Mouse (Mus musculus) lung, postnatal 0 days (tissue): ENCODE results near the gene Mtf1. TPM values are rescaled to one million over a fixed set of nuclear protein-coding genes. Genes with fewer than 3 reads are reported as not detected.
A peak's percentile ranks its signal among the peaks of the same experiment; 100 is the strongest.

Experiments
- ATAC-seq: fragments of 200-750 bp; cut with Nextera tagmentation; 2 replicates; pipeline ENCODE4 v1.8.0; 2017; ENCODE audit warnings: moderate library complexity
- DNase-seq: peaks from one replicate; pipeline ENCODE4 v3.0.0-alpha.2; 2016; ENCODE audit warnings: low spot score
- H3K27ac ChIP-seq: fragments of 300-500 bp; sonication (generic); 2 replicates; pipeline ENCODE4 v1.5.1; 2014; ENCODE audit warnings: antibody characterized with exemption, mild to moderate bottlenecking, low read length, mixed read lengths
- H3K27me3 ChIP-seq: fragments of 300-500 bp; sonication (generic); replicated peaks from 2 replicates; pipeline ENCODE4 v1.6.1; 2014; ENCODE audit warnings: low read length, mixed read lengths; ENCODE audit not compliant: insufficient read depth
- H3K36me3 ChIP-seq: fragments of 300-500 bp; sonication (generic); 2 replicates; pipeline ENCODE4 v1.6.1; 2014; ENCODE audit warnings: low read length, mixed read lengths; ENCODE audit not compliant: insufficient read depth
- H3K4me1 ChIP-seq: fragments of 300-500 bp; sonication (generic); 2 replicates; pipeline ENCODE4 v1.6.1; 2014; ENCODE audit warnings: antibody characterized with exemption, low read depth, low read length, mixed read lengths; ENCODE audit not compliant: insufficient read depth
- H3K4me2 ChIP-seq: fragments of 300-500 bp; sonication (generic); replicated peaks from 2 replicates; pipeline ENCODE4 v1.6.1; 2014; ENCODE audit warnings: low read depth, mild to moderate bottlenecking, low read length, moderate library complexity, mixed read lengths
- H3K4me3 ChIP-seq: fragments of 300-500 bp; sonication (generic); 2 replicates; pipeline ENCODE4 v1.5.1; 2014; ENCODE audit warnings: low read depth, low read length
- H3K9ac ChIP-seq: fragments of 300-500 bp; sonication (generic); replicated peaks from 2 replicates; pipeline ENCODE4 v1.6.1; 2014; ENCODE audit warnings: low read depth, mild to moderate bottlenecking
- H3K9me3 ChIP-seq: fragments of 300-500 bp; sonication (generic); 2 replicates; pipeline ENCODE4 v1.6.1; 2016; ENCODE audit warnings: low read length, mixed read lengths
- CTCF ChIP-seq: IDR thresholded peaks from 2 replicates; pipeline ENCODE4 v1.5.1; 2016; ENCODE audit warnings: antibody characterized with exemption, mild to moderate bottlenecking
- EP300 ChIP-seq: IDR thresholded peaks from 2 replicates; pipeline ENCODE4 v1.6.1; 2016; ENCODE audit warnings: antibody characterized with exemption, mild to moderate bottlenecking, control low read depth
- WGBS: fragments of 180-500 bp; shearing (Covaris S2); extraction: QIAGEN DNeasy Blood & Tissue Kit; methylation state at CpG from one replicate; pipeline ENCODE4 v1.1.7; 2014; 5-methylcytosine and 5-hydroxymethylcytosine counted together
- polyA plus RNA-seq: library from polyadenylated mRNA; unstranded; fragments of >200 nt; fragmentation: Nextera tagmentation; extraction: Ambion mirVana; gene quantifications from 2 replicates; pipeline ENCODE4 v1.2.1, GENCODE M21; 2015

Mtf1 gene
- polyA plus RNA-seq, 1 experiment from 2014 or later = 10.8 TPM

DNA sequence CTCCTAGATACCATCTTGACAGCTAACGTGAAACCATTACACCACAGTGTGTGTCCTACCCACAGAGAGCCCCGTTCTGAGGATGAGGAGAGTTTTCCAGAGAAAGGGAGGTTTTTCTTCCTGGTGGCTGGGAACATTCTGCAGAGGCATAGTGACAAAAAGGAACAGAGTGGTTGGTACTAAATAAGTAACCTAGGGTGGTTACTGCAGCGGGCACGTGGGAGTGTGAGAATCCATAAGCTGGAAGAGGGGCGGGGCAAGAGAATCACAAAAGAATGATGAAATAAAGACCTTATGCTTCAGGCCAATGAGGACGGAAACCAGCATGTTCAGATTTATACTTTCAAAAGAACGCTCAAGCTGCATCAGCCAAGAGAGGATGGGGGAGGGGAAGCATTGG lies 86.8 kb downstream of the Mtf1 start:
- whole genome bisulfite sequencing = 67% methylated on average over 7 of the region's 7 CpGs
- TF ChIP-seq CTCF (no peak), EP300 (no peak)
- H3K4me1 ChIP-seq = no peaks in the 10 kb centered on the region
- no peak for ATAC-seq
- H3K27me3 ChIP-seq = 0 out of 2 replicates have a peak, but pooled peaks cover under 1% of the 10 kb centered on the region
- no peak for DNase-seq
- no peak overlapping the region for H3K27ac ChIP-seq
- H3K4me3 ChIP-seq = no peak overlapping the region
- H3K9ac ChIP-seq = no peak overlapping the region
- H3K9me3 ChIP-seq = no peaks in the 10 kb centered on the region
- no peaks in the 10 kb centered on the region for H3K36me3 ChIP-seq
- no peak overlapping the region for H3K4me2 ChIP-seq

DNA sequence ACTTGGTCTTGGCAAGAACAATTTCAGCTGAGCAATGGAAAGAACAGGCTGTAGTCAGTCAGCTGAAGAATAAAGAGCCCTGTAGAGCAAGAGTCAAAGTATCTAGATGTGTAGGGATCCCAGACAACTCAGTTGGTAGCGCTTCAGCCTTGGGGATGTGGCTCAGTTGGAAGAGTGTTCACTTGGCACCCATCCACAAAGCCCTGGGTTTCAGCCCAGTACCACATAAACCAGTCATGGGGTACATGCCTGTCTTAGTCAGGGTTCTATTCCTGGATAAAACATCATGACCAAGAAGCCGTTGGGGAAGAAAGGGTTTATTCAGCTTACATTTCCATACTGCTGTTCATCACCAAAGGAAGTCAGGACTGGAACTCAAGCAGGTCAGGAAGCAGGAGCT lies 88.0 kb downstream of the Mtf1 start:
- Histone ChIP-seq H3K27ac (no peak overlapping the region), H3K4me2 (no peak overlapping the region), H3K36me3 (no peaks in the 10 kb centered on the region), H3K9ac (no peak overlapping the region), H3K4me1 (no peaks in the 10 kb centered on the region), H3K4me3 (no peak overlapping the region), H3K27me3 (peaks cover 12% of the 10 kb centered on the region), H3K9me3 (no peaks in the 10 kb centered on the region)
- no peak for DNase-seq
- ATAC-seq = no peak
- 83% methylated on average over 2 of the region's 2 CpGs for WGBS
- TF ChIP-seq EP300 (no peak), CTCF (no peak)

DNA sequence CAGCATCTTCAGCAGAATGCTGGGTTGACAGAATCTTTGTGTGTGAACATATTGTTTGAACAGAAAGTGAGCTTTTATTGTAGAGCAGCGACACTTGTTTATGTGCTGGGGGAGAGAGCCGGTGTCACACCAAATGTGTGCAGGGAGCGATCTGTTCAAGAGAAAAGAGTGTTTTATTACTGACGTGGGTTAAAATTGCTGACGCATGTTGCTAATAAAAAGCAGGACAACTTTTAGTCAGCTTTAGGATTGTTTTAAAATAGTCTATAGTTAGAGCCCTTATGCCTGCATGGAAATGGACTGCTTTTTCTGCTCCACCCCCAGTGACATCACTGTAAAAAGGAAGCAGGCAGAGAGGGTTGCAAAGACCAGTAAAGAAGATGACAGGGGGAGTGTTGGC lies 88.9 kb downstream of the Mtf1 start:
- H3K4me2 ChIP-seq = no peak overlapping the region
- no peak overlapping the region for H3K4me3 ChIP-seq
- H3K27ac ChIP-seq = no peak overlapping the region
- WGBS = 73% methylated on average over 5 of the region's 5 CpGs
- TF ChIP-seq EP300 = no peak
- no peak for TF ChIP-seq CTCF
- H3K27me3 ChIP-seq = peaks cover 18% of the 10 kb centered on the region
- H3K36me3 ChIP-seq = no peaks in the 10 kb centered on the region
- DNase-seq (no peak), ATAC-seq (no peak)
- no peaks in the 10 kb centered on the region for H3K4me1 ChIP-seq
- no peak overlapping the region for H3K9ac ChIP-seq
- no peaks in the 10 kb centered on the region for H3K9me3 ChIP-seq

DNA sequence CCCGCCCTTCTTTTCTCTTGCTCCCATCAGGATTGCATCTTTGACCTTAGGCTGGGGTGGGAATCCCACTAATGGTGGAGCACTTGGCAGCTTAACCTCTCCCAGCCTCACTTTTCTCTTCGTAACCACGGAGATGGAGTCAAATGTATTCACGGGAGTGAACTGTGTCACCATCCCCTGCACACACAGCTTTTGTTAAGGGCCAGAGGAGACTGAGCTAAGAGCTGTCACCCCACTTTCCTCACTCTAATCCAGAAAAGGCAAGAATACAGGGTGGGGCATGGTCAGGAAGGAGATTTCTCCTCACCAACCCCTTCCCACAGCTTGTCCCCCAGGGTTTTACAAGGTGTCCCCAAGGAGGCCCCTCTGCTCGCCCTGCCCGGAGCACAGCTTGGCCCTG lies 91.9 kb downstream of the Mtf1 start:
- WGBS = 23% methylated on average over 6 of the region's 6 CpGs
- H3K27me3 ChIP-seq = peaks cover 22% of the 10 kb centered on the region
- DNase-seq = no peak
- TF ChIP-seq EP300 = no peak
- TF ChIP-seq CTCF = no peak
- no peak overlapping the region for H3K9ac ChIP-seq
- no peaks in the 10 kb centered on the region for H3K36me3 ChIP-seq
- no peaks in the 10 kb centered on the region for H3K9me3 ChIP-seq
- no peak overlapping the region for H3K4me3 ChIP-seq
- no peaks in the 10 kb centered on the region for H3K4me1 ChIP-seq
- H3K4me2 ChIP-seq = no peak overlapping the region
- H3K27ac ChIP-seq = no peak overlapping the region
- ATAC-seq = no peak

DNA sequence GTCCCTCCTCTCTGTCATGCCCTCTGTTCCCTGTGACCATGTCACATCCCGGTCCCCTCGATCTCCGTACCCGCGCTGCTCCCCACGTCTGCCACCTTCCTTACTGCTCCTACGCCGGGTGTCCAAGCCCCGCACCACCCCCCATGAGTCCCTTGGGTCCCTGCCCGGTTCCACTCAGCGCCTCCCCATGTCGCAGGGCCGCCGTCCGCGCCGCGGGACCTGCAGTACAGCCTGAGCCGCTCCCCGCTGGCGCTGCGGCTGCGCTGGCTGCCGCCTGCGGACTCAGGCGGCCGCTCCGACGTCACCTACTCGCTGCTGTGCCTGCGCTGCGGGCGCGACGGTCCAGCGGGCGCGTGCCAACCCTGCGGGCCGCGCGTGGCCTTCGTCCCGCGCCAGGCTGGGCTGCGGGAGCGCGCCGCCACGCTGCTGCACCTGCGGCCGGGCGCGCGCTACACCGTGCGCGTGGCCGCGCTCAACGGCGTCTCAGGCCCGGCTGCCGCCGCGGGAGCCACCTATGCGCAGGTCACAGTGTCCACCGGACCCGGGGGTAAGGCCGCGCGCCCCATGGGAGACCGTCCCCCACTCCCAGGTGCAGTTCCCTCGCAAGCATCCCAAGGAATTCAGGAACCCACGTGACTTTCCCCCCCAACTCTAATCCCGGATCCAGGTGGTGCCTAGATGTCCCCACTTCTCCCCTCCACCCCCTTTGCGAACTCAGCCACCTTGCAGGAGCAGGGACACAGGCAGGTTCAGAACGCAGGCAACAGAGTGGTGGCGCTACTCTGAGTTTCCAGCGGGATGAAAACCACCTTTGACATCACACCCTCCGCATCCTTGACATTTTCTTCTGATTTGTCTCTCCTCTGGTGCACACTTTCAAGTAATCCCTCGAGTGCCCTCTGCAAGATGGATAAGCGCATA lies 92.9 kb downstream of the Mtf1 start:
- ATAC-seq (no peak), DNase-seq (no peak)
- Histone ChIP-seq H3K9ac (no peak overlapping the region), H3K4me3 (peak overlapping the region; percentile 12; the same call in 1 of the 2 replicates), H3K4me2 (peak overlapping the region; percentile 44), H3K27ac (no peak overlapping the region), H3K4me1 (no peaks in the 10 kb centered on the region), H3K9me3 (no peaks in the 10 kb centered on the region), H3K27me3 (peaks cover 26% of the 10 kb centered on the region), H3K36me3 (no peaks in the 10 kb centered on the region)
- TF ChIP-seq EP300 (no peak), CTCF (no peak)
- WGBS = 3% methylated on average over 68 of the region's 83 CpGs

DNA sequence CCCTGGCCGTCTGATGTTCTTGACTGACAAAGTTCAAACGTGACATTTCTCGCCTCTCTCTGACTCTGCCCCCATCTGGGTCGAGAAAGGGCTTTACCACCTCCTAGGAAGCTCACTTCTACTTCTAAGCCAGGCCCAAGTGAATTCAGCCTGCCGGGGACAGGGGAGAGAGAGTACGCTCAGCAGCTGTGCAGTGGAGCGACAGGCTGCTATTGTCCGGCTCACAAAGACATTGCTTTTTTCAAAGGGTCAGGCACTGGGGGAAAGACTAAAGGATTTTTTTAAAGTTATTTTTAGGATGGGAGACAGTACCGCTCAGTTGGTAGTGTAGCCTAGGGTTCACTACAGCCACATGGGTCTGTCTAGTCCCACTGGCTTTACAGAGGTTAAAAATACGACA lies 96.5 kb downstream of the Mtf1 start:
- no peaks in the 10 kb centered on the region for H3K36me3 ChIP-seq
- ATAC-seq = no peak
- H3K9me3 ChIP-seq = no peaks in the 10 kb centered on the region
- no peak overlapping the region for H3K4me2 ChIP-seq
- no peaks in the 10 kb centered on the region for H3K4me1 ChIP-seq
- 63% methylated on average over 10 of the region's 10 CpGs for WGBS
- no peak for DNase-seq
- no peak overlapping the region for H3K27ac ChIP-seq
- H3K4me3 ChIP-seq = no peak overlapping the region
- H3K27me3 ChIP-seq = peaks cover 27% of the 10 kb centered on the region
- no peak for TF ChIP-seq CTCF
- no peak for TF ChIP-seq EP300
- no peak overlapping the region for H3K9ac ChIP-seq

Other genes starting within 250 kb of the Mtf1 start
- not detected in 2 replicates for gene 3100002H09Rik, start 191.3 kb upstream of the Mtf1 start, polyA plus RNA-seq
- 0.10 and 0.14 TPM in 2 replicates for gene Pou3f1, start 145.3 kb upstream of the Mtf1 start, polyA plus RNA-seq
- gene Utp11, start 108.5 kb upstream of the Mtf1 start, polyA plus RNA-seq = 37.4 and 48.8 TPM in 2 replicates
- gene Fhl3, start 101.4 kb upstream of the Mtf1 start, polyA plus RNA-seq = 5.2 and 5.8 TPM in 2 replicates
- 49.1 and 57.1 TPM in 2 replicates for gene Sf3a3, start 87.3 kb upstream of the Mtf1 start, polyA plus RNA-seq
- gene Inpp5b, start 60.3 kb upstream of the Mtf1 start, polyA plus RNA-seq = 59.6 and 62.9 TPM in 2 replicates
- gene Yrdc, start 48.6 kb downstream of the Mtf1 start, polyA plus RNA-seq = 22.8 and 25.4 TPM in 2 replicates
- gene 1110065P20Rik, start 49.1 kb downstream of the Mtf1 start, polyA plus RNA-seq = 65.4 and 68.7 TPM in 2 replicates
- 0.08 and 0.13 TPM in 2 replicates for gene Maneal, start 60.1 kb downstream of the Mtf1 start, polyA plus RNA-seq
- not detected in 2 replicates for gene Epha10, start 78.8 kb downstream of the Mtf1 start, polyA plus RNA-seq
- 7.3 and 8.3 TPM in 2 replicates for gene 9930104L06Rik, start 134.9 kb downstream of the Mtf1 start, polyA plus RNA-seq
- 5.5 and 8.8 TPM in 2 replicates for gene Cdca8, start 137.2 kb downstream of the Mtf1 start, polyA plus RNA-seq
- gene Rspo1, start 184.3 kb downstream of the Mtf1 start, polyA plus RNA-seq = 6.5 and 7.2 TPM in 2 replicates
- 42.3 and 47.3 TPM in 2 replicates for gene Gnl2, start 214.5 kb downstream of the Mtf1 start, polyA plus RNA-seq